Mouse (Mus musculus) lung, postnatal 0 days (tissue): ENCODE measurements around the gene Banf1.

Experiments
- CTCF ChIP-seq: IDR thresholded peaks from 2 replicates; pipeline ENCODE4 v1.5.1; 2016; ENCODE audit warnings: antibody characterized with exemption, mild to moderate bottlenecking
- EP300 ChIP-seq: IDR thresholded peaks from 2 replicates; pipeline ENCODE4 v1.6.1; 2016; ENCODE audit warnings: antibody characterized with exemption, mild to moderate bottlenecking, control low read depth

DNA sequence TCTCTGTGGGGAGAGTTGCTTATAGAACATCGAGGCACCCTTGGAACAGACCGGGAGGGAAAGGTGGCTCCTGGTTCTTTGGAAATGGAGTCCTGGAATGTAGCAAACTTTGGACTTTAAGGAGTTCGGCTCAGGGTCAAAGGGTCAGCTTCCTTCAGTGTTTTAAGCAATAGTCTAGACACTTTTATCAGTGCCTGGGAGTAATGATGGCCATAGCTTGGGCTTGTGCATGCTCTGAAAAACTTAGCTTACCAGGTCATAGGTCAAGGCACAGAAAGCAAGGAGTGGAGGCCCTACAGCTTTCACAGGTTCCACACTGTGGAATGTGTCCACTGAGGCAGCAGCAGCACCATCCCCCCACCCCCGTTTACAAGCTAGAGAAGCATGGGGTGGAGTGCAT, 7.8 kb upstream of the Banf1 start:
- no peak for TF ChIP-seq EP300
- no peak for TF ChIP-seq CTCF
